Mouse (Mus musculus) hindbrain, embryonic 16.5 days (tissue): ENCODE data around the gene Itgb6. TPM values are rescaled to one million over a fixed set of nuclear protein-coding genes. Genes with fewer than 3 reads are reported as not detected.

Experiments
- ATAC-seq: fragments of 200-750 bp; cut with Nextera tagmentation; 2 replicates; pipeline ENCODE4 v1.8.0; 2017; ENCODE audit warnings: moderate TSS enrichment, moderate library complexity
- H3K27ac ChIP-seq: fragments of 300-500 bp; sonication (generic); 2 replicates; pipeline ENCODE4 v1.5.1; 2014; ENCODE audit warnings: low read depth, mild to moderate bottlenecking, control low read depth, low read length, moderate library complexity
- H3K27me3 ChIP-seq: fragments of 300-500 bp; sonication (generic); replicated peaks from 2 replicates; pipeline ENCODE4 v1.6.1; 2014; ENCODE audit warnings: low read length; ENCODE audit not compliant: control insufficient read depth, insufficient read depth
- H3K36me3 ChIP-seq: fragments of 300-500 bp; sonication (generic); 2 replicates; pipeline ENCODE4 v1.6.1; 2014; ENCODE audit warnings: mild to moderate bottlenecking, low read length, moderate library complexity, mixed read lengths; ENCODE audit not compliant: control insufficient read depth, insufficient read depth
- H3K4me1 ChIP-seq: fragments of 300-500 bp; sonication (generic); 2 replicates; pipeline ENCODE4 v1.6.1; 2014; ENCODE audit warnings: low read depth, low read length; ENCODE audit not compliant: control insufficient read depth, insufficient read depth
- H3K4me2 ChIP-seq: fragments of 300-500 bp; sonication (generic); 2 replicates; pipeline ENCODE4 v1.6.1; 2014; ENCODE audit warnings: mild to moderate bottlenecking, low read length, control low read depth, moderate library complexity
- H3K4me3 ChIP-seq: fragments of 300-500 bp; sonication (generic); 2 replicates; pipeline ENCODE4 v1.5.1; 2014; ENCODE audit warnings: mild to moderate bottlenecking, low read length, control low read depth, moderate library complexity
- H3K9ac ChIP-seq: fragments of 300-500 bp; sonication (generic); 2 replicates; pipeline ENCODE4 v1.6.1; 2014; ENCODE audit warnings: low read depth, mild to moderate bottlenecking, control low read depth, low read length, moderate library complexity
- H3K9me3 ChIP-seq: fragments of 300-500 bp; sonication (generic); 2 replicates; pipeline ENCODE4 v1.6.1; 2014; ENCODE audit warnings: mild to moderate bottlenecking, low read length, moderate library complexity; ENCODE audit not compliant: control insufficient read depth
- WGBS: fragments of 180-500 bp; shearing (Covaris S2); extraction: QIAGEN DNeasy Blood & Tissue Kit; methylation state at CpG from one replicate; pipeline ENCODE4 v1.1.7; 2014; 5-methylcytosine and 5-hydroxymethylcytosine counted together
- polyA plus RNA-seq: library from polyadenylated mRNA; unstranded; fragments of >200 nt; fragmentation: Nextera tagmentation; extraction: Ambion mirVana; gene quantifications from 2 replicates; pipeline ENCODE4 v1.2.1, GENCODE M21; 2015

Gene Itgb6
- polyA plus RNA-seq, 1 experiment from 2014 or later: 0.14 TPM

GRCm38 (mm10) chr2:60716549-60716948 lies 5.9 kb downstream of the Itgb6 start:
- Histone ChIP-seq H3K27ac (no peak overlapping the region), H3K4me3 (no peak overlapping the region), H3K4me2 (no peak overlapping the region), H3K36me3 (no peaks in the 10 kb centered on the region), H3K27me3 (no peaks in the 10 kb centered on the region), H3K9ac (no peak overlapping the region), H3K9me3 (no peaks in the 10 kb centered on the region), H3K4me1 (peaks cover 17% of the 10 kb centered on the region)
- ATAC-seq: no peak

GRCm38 (mm10) chr2:60715771-60716170 lies 6.7 kb downstream of the Itgb6 start:
- 76% methylated on average over 13 of the region's 13 CpGs for WGBS
- H3K9me3 ChIP-seq: no peaks in the 10 kb centered on the region
- H3K27me3 ChIP-seq: no peaks in the 10 kb centered on the region
- H3K36me3 ChIP-seq: no peaks in the 10 kb centered on the region
- no peak overlapping the region for H3K27ac ChIP-seq
- H3K4me2 ChIP-seq: no peak overlapping the region
- H3K9ac ChIP-seq: no peak overlapping the region
- peaks cover 17% of the 10 kb centered on the region for H3K4me1 ChIP-seq
- no peak for ATAC-seq
- H3K4me3 ChIP-seq: no peak overlapping the region

- Histone ChIP-seq H3K4me3 (no peak overlapping the region), H3K4me1 (peaks cover 17% of the 10 kb centered on the region), H3K27ac (no peak overlapping the region), H3K9me3 (no peaks in the 10 kb centered on the region), H3K27me3 (no peaks in the 10 kb centered on the region), H3K4me2 (no peak overlapping the region), H3K9ac (no peak overlapping the region), H3K36me3 (no peaks in the 10 kb centered on the region)
- peak; percentile 38 for ATAC-seq
- WGBS: 37% methylated on average over 8 of the region's 8 CpGs
These were observed 7.4 kb downstream of the Itgb6 start for GRCm38 (mm10) chr2:60714971-60715502.

- 29% methylated on average over 7 of the region's 7 CpGs for WGBS
- H3K9ac ChIP-seq: 0 out of 2 replicates have a peak overlapping the region, but pooled peaks have one; percentile 10
- H3K36me3 ChIP-seq: no peaks in the 10 kb centered on the region
- 0 out of 2 replicates have a peak overlapping the region, but pooled peaks have one; percentile 0 for H3K27ac ChIP-seq
- H3K4me1 ChIP-seq: peaks cover 17% of the 10 kb centered on the region
- no peak overlapping the region; the same call in 1 of the 2 replicates for H3K4me2 ChIP-seq
- no peaks in the 10 kb centered on the region for H3K27me3 ChIP-seq
- ATAC-seq: no peak
- H3K9me3 ChIP-seq: no peaks in the 10 kb centered on the region
- no peak overlapping the region for H3K4me3 ChIP-seq
These were observed 8.0 kb downstream of the Itgb6 start for GRCm38 (mm10) chr2:60714475-60714874.

- Histone ChIP-seq H3K27me3 (no peaks in the 10 kb centered on the region), H3K4me2 (0 out of 2 replicates have a peak overlapping the region, but pooled peaks have one; percentile 10), H3K9ac (no peak overlapping the region), H3K27ac (no peak overlapping the region), H3K9me3 (no peaks in the 10 kb centered on the region), H3K4me1 (peaks cover 17% of the 10 kb centered on the region), H3K36me3 (no peaks in the 10 kb centered on the region), H3K4me3 (no peak overlapping the region)
- WGBS: 16% methylated on average over 8 of the region's 8 CpGs
- ATAC-seq: peak; percentile 61; the same call in 1 of the 2 replicates
These were observed 8.6 kb downstream of the Itgb6 start for GRCm38 (mm10) chr2:60713857-60714256.

GRCm38 (mm10) chr2:60712891-60713290 lies 9.6 kb downstream of the Itgb6 start:
- 81% methylated on average over 5 of the region's 5 CpGs for WGBS
- Histone ChIP-seq H3K4me3 (no peak overlapping the region), H3K4me1 (peaks cover 17% of the 10 kb centered on the region), H3K36me3 (no peaks in the 10 kb centered on the region), H3K27me3 (no peaks in the 10 kb centered on the region), H3K27ac (no peak overlapping the region), H3K9me3 (no peaks in the 10 kb centered on the region), H3K9ac (no peak overlapping the region), H3K4me2 (no peak overlapping the region)
- ATAC-seq: no peak

GRCm38 (mm10) chr2:60712483-60712882 lies 10.0 kb downstream of the Itgb6 start:
- no peak for ATAC-seq
- Histone ChIP-seq H3K27ac (no peak overlapping the region), H3K4me3 (no peak overlapping the region), H3K4me1 (peaks cover 17% of the 10 kb centered on the region), H3K27me3 (no peaks in the 10 kb centered on the region), H3K4me2 (no peak overlapping the region), H3K9me3 (no peaks in the 10 kb centered on the region), H3K36me3 (no peaks in the 10 kb centered on the region), H3K9ac (no peak overlapping the region)
- WGBS: 75% methylated on average over 6 of the region's 6 CpGs

- Histone ChIP-seq H3K27ac (no peak overlapping the region), H3K4me3 (no peak overlapping the region), H3K9me3 (no peaks in the 10 kb centered on the region), H3K4me1 (peaks cover 17% of the 10 kb centered on the region), H3K36me3 (no peaks in the 10 kb centered on the region), H3K4me2 (no peak overlapping the region), H3K27me3 (no peaks in the 10 kb centered on the region), H3K9ac (no peak overlapping the region)
- no peak for ATAC-seq
- 86% methylated on average over 7 of the region's 7 CpGs for WGBS
These were observed 11.2 kb downstream of the Itgb6 start for GRCm38 (mm10) chr2:60711098-60711880.

GRCm38 (mm10) chr2:60710317-60710716 lies 12.1 kb downstream of the Itgb6 start:
- Histone ChIP-seq H3K9me3 (no peaks in the 10 kb centered on the region), H3K4me3 (no peak overlapping the region), H3K4me2 (no peak overlapping the region), H3K4me1 (peaks cover 17% of the 10 kb centered on the region), H3K36me3 (no peaks in the 10 kb centered on the region), H3K27me3 (no peaks in the 10 kb centered on the region), H3K9ac (no peak overlapping the region), H3K27ac (no peak overlapping the region)
- WGBS: 91% methylated on average over 4 of the region's 4 CpGs
- ATAC-seq: no peak
